Mouse (Mus musculus) brain, embryonic 14.5 days (tissue): ENCODE results near the gene Uts2r. TPM values are rescaled to one million over a fixed set of nuclear protein-coding genes. Genes with fewer than 3 reads are reported as not detected.
A peak's percentile ranks its signal among the peaks of the same experiment; 100 is the strongest.

Source experiments
- DNase-seq: peaks from one replicate; pipeline ENCODE4 v3.0.0-alpha.2; 2011; ENCODE audit warnings: low read depth
- CTCF ChIP-seq: fragments of 200-500 bp; IDR thresholded peaks from 2 replicates; pipeline ENCODE4 v1.5.1; 2012; ENCODE audit warnings: inconsistent platforms, mild to moderate bottlenecking, moderate library complexity, borderline replicate concordance; ENCODE audit not compliant: insufficient read depth, insufficient read length; ENCODE audit errors: extremely low read depth
- POLR2A ChIP-seq: fragments of 200-500 bp; IDR thresholded peaks from 2 replicates; pipeline ENCODE4 v1.6.1; 2012; ENCODE audit warnings: mild to moderate bottlenecking, inconsistent platforms, borderline replicate concordance; ENCODE audit not compliant: poor library complexity, insufficient read depth, insufficient read length, severe bottlenecking; ENCODE audit errors: extremely low read depth
- polyA plus RNA-seq: library from polyadenylated mRNA; depleted of rRNA; stranded (reverse); fragments of >200 nt; gene quantifications from 2 replicates; pipeline ENCODE4 v1.2.3, GENCODE M21; 2012; rRNA removed

The Uts2r gene
- polyA plus RNA-seq, result 0.26 and 0.30 TPM in 2 replicates

DNA sequence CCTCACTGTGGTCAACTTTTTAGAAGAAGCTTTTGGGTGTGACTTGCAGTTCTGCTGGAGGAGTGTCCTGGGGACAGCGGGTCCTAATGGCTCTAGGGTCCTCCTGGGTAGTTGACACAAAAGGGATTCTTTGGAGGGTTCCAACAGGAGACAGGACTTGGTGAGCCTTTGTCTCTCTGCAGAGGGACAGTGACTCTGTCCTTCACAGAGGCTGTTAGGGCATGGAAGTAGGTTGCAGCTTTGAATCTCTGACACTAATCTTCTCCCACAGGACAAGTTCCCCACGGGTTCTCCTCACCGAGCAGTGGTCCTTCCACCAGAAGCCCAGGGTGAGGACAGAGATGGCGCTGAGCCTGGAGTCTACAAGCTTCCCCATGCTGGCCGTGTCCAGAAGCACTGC is at the start of gene Uts2r:
Uts2r (plus strand) TSS at position 301 of the 400 bp plus-strand sequence.
- TF ChIP-seq CTCF (no peak), POLR2A (no peak)
- DNase-seq, result no peak

DNA sequence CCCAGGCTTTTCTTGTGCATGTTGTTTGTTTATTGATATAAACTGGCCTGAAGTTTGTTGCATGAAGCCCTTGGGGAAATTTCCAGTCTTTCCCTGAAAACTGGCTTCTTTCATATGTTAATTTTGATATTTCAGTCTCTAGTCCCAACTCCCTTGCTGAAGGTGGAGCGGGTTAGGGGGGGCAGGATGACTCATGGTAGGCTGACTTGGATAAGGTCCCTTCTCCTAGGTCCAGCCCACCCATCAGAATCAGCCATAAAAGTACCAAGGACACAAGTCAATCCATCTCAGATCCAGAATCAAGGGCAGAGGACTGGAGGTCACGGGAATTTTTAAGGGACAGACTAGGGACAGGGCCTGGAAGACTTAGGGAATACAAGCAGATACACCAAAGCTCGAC is 49.0 kb upstream of the Uts2r start:
- no peak for TF ChIP-seq POLR2A
- peak; percentile 20 for DNase-seq

DNA sequence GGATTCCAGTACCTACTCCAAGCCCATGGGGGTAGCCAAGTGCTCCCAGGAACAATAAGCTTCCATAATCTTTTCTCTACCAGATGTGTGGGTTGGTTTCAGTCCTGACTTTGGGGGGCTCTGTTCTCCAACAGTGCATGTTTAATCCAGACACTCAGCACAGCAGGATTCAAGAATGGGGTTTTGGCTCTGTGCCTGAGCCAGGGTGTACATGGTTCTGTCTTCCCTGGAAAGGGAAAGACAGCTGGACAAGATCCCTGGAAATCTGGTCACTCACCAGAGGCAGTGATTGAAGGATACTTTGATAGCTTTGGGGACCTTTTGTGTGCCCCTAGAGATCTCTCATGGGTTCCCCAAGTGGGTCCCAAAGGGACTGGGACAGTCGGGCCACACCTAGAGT is 48.5 kb upstream of the Uts2r start:
- DNase-seq, result peak; percentile 19
- TF ChIP-seq CTCF, result no peak
- no peak for TF ChIP-seq POLR2A

DNA sequence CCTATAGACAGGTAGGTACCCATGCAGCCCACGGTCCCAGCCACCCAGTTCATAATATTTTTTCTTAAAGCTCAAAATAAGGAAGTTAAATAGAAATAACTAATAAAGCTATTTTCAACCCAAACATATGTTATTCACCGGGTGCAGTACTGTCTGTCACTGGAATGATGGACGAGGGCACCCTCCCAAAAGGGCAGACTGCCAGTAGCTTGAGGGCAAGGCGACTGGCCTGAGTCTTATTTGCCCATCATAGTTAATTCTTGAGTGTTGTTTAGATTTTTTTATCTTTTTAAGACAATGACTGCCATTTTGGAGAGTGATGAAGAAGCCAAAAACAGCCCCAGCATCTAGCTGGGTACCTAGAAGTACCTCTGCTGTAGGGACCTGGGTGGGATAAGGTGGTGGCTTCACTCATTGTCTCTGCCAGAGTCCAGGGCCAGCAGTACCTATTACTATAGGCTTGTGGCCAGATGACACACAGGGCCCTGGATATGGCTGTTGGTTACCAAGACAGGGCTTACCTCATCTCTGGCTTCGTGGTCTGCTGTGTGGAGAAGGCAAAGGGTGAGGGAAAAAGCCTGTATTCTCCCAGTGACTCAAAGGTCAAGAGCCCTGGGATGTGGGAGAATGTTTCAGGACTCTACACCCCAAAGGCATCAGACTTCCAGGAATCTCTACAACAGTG is 47.8 kb upstream of the Uts2r start:
- DNase-seq, result peak; percentile 33
- TF ChIP-seq POLR2A (no peak), CTCF (no peak)

DNA sequence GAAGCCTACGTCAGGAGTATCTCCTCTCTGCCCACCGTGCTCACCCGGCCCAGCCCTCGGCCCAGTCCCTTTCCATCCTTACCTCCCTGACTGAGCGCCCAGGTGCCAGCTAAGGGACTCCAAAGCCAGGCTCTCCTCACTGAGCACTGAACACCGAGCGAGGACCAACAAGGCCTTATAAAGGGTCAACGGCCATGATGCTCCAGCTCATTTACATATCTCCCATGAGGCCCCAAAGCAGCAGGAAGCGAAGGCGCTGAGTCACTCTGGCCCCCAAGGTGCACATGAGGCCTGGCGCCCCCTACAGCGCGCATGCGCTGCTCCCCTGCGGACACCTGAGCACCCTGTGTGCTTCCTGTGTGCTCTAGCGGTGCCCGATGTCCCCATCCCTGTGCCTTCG is 42.0 kb upstream of the Uts2r start:
- TF ChIP-seq POLR2A, result no peak
- no peak for TF ChIP-seq CTCF
- no peak for DNase-seq

DNA sequence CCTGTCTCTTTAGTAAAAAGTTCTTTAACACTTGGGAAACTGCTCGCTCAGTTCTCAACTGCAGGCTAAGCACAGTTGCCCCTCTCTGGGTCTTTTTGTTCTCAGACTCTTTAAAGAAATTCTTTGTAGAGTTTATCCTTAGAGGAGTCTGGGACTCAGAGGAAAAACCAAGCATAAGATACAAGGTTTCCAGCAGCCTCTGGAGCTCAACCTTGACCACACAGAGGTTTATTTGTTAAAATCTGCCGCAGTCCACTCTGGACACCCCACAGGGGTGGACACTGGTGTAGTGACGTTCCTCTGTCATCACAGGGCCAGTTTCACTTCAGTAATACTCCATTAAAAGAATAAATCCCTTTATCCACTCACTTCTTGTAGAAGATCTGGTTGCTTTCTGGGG is 41.5 kb upstream of the Uts2r start, which contains the start of gene Tex19.2:
Tex19.2 (minus strand) TSS at position 101 of the 400 bp plus-strand sequence.
- no peak for DNase-seq
- no peak for TF ChIP-seq CTCF
- no peak for TF ChIP-seq POLR2A

DNA sequence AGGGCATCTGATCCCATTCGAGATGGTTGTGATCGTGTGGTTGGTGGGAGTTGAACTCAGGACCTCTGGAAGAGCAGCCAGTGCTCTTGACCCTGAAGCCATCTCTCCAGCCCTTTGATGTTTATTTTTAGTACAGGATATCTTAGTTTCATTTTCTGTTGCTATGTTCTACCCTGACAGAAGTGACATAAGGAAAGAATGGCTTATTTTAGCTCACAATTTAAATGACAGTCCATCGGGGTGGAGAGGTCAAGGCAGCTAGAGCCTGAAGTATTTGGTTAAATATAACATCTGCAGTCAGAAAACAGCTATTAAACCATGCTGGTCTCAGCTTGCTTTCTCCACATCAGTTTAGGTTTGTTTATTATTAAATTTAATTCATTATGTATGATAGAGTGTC is 38.9 kb upstream of the Uts2r start:
- no peak for DNase-seq
- no peak for TF ChIP-seq CTCF
- no peak for TF ChIP-seq POLR2A

DNA sequence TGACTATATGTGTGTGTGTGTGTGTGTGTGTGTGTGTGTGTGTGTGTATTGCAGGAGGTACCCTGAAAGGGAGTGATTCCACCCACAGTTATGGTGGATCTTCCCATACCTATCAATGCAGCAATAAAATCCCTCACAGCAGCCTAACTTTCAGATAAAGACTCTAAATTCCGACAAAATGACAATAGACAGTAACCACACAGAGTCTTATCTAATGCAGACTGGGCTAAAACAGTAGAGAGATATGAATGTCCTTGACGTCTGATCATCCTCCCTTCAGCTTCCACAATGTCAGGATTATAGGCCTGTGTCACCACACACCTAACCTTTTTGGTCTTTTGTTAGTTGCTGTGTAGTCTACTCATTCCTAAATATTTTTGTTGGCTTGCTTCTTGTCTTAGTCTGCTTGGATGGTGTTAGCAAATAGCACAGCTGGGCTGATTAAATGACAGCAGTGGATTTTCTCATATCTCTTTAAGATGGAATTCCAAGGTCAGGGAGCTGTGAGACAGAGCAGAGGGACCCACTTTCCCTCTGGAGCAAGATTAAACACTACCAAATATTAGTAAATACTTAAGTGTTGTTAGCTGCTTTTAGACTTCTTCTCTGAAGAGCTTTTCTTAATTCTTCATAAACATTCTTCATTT is 37.9 kb upstream of the Uts2r start:
- TF ChIP-seq POLR2A (no peak), CTCF (no peak)
- DNase-seq, result no peak

DNA sequence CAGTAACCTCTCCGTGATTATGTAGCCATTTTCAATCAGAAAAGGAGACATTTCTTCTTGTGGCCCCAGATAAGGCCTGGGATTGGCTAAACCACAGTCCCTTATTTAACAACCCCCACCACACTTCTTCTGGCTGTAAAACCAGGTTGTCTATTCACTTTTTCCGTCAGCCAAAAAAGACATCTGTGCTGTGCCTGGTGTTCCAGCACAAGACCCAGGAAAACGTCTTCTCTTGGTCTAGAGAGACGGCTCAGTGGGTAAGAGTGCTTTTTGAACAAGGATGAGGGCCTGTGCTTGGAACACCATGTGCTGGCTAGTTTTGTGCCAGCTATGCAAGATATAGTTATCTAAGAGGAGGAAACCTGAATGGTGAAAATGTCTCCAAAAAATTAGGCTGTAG is 36.6 kb upstream of the Uts2r start:
- TF ChIP-seq CTCF (no peak), POLR2A (no peak)
- DNase-seq, result no peak

DNA sequence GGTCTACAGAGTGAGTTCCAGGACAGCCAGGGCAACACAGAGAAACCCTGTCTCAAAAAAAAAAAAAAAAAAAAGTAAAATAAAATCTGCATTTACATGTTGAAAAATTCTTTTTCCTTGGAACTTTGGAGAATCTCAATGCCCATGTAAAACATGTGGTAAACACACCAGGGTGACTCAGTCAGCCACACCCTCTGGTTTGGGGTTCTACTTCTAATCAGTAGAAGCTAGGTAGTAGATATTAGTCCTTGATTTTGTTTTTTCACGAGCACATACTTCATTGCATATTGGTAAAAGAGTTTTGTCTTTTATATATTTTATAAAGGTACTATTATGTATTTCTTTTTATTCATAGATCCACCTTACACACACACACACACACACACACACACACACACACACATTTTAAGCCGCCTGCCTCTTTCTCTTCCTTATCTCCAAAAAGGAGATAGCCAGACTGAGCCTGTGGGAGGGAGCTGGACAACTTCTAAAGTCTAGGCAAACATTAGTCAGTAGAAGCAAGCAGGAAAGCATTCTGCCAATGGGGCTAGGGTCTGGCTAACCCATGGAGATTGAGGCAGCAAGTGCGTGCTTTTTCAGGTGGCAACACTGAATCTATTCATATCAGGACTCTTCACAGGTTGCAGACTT is 34.4 kb upstream of the Uts2r start:
- TF ChIP-seq POLR2A, result no peak
- no peak for TF ChIP-seq CTCF
- DNase-seq, result no peak

DNA sequence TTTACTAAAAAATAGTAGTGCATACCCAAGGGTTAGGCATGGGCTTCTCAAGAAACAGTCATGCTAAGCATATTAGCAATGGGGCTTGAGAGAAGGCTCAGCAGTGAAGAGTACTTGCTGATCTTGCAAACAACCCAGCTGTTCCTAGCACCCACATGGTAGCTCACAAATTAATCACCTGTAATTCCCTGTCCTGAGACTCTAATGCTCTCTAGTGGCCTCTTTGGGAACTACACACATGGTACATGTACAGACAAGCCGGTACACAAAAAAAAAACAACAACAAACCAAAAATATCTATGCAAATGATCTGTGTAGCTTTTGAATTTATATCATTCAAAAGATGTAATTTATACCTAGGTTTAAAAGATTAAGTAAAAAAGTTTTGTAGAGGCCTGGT is 33.7 kb upstream of the Uts2r start:
- TF ChIP-seq CTCF, result no peak
- no peak for TF ChIP-seq POLR2A
- DNase-seq, result no peak
